Mouse (Mus musculus) v-Abl transformed pro-B cells (cell line): Measurements from ENCODE around the gene Olfr493.

Experiments
- in situ Hi-C, 2 experiments: fragments of 400-800 bp; cut with MboI; formaldehyde crosslinking; loops; one replicate each; pipeline ENCODE4 v1.15.1; 2025; ENCODE audit not compliant: unreplicated experiment in 2 of 2

Olfr493 gene

GRCm38 (mm10) chr7:108346879-108347278 lies at the start of gene Olfr493:
Gene Olfr493, minus strand, starts transcription at chr7:108346979.
- in situ Hi-C loops, result no loop called here

DNA sequence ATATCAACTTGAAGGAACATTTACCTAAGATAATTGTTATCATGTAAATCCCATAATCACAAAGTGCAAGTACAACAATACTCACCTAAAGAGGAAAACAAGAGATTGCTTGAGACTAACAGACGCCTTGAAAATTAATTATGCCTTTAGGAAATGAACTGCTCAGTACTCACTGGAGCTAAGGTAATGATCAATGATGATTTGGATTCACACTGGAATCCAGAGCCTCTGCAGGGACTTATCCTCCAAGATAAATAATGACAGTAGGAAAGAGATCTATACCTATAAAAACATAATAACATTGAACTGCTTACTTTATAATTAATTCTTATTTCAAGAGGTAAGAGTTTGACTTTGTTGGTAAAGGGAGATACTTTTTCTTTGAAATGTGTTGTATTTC lies 46.1 kb upstream of the Olfr493 start, which contains the start of gene Olfr495:
Gene Olfr495 (plus strand): TSS at position 301 of the 400 bp plus-strand sequence.
- in situ Hi-C loops, result no loop called here

DNA sequence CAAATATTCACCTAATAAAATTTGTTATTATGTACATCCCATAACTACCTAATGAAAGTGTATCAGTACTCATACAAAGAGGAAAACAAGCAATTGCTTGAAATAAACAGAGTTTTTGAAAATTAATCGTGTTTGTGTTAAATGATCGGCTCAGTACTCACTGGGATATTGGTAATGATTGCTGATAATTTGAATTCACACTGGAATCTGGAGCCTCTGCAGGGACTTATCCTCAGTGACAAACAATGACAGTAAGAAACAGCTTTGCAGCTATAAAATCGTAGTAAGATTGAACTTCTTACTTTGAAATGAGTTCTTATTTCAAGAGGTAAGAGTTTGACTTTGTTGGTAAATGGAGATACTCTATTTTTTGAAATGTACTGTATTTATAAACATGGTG lies 18.3 kb upstream of the Olfr493 start, which contains the start of gene Olfr494:
Gene Olfr494 (plus strand): TSS at position 301 of the 400 bp plus-strand sequence.
- in situ Hi-C loops, result no loop called here

DNA sequence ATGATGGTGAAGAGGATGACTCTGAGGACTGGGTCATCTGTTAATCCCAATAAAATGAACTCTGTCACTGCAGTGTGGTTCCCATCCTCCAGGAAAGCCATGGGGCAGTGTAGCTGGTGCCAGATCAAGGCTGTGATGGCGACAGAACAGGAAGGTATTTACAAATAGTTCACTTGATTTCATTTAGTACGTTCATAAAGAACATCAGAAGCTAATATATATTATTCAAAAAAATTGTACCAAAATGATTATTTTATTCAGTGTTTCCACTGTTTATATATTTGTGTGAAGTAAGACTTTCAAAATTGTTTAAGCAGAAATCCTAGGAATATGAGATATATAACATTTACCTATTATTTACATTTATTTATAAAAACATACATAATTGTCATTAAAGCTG lies 23.2 kb downstream of the Olfr493 start, which contains the start of gene Olfr492:
Gene Olfr492 (minus strand): TSS at position 101 of the 400 bp plus-strand sequence.
- in situ Hi-C loops, result no loop called here

DNA sequence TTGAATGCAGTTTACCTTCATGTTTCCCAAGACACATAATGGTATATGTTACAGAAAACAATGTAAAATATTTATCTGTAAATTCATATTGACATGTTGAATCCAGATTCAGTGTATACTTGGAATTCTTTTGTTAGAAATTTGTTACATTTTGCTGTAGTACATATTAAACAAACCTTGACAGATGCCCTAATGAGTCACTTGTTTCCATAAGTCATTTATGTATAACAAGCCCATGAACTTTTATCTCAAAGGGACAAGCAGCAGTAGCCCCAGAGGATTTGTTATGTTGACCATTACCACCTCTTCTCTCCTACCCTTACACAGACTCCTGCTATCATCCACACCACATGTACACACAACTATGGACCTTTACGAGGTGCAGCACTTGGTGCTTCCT lies 33.6 kb downstream of the Olfr493 start, which contains the start of gene Olfr491:
Gene Olfr491 (plus strand): TSS at position 301 of the 400 bp plus-strand sequence.
- in situ Hi-C loops, result no loop called here
